In genomic region chr6:50340226-50340906, GRCm38 (mm10) we compare ENCODE assay signal across 20 mouse cellular contexts.
DNase-seq lines count a peak whose midpoint lies in the region; ATAC-seq and TF ChIP-seq lines count a peak whose summit lies in the region.
"Had no signal": no experiment of that assay in that cellular context is flagged by ENCODE, and none has a peak within 500 bp of the region (broad histone marks: within the 10 kb centered on the region; RNA-seq: fewer than 3 reads in every experiment).

No protein-coding gene starts in this region.

- H3K4me3 ChIP-seq in bone marrow macrophage, adult 2 months (ENCODE audit: insufficient read depth, low read length): no peak overlapping the region
- H3K4me3 ChIP-seq: gastrocnemius, adult 2 months; hindbrain, embryonic 12.5 days; hindbrain, embryonic 15.5 days had no signal

- H3K27ac ChIP-seq in bone marrow macrophage, adult 2 months (ENCODE audit: insufficient read depth, low read depth, low read length): peak overlapping the region; percentile 4; the same call in 1 of the 2 replicates
- H3K27ac ChIP-seq: gastrocnemius, adult 2 months; hindbrain, embryonic 12.5 days; hindbrain, embryonic 15.5 days had no signal

- TF ChIP-seq CTCF in bone marrow macrophage, adult 2 months (IDR thresholded peaks at IDR 0.05; ENCODE audit: low read depth, low read length): no peak

- TF ChIP-seq POLR2A in bone marrow macrophage, adult 2 months (IDR thresholded peaks at IDR 0.05; ENCODE audit: borderline replicate concordance, low read depth, low read length): no peak

- ATAC-seq in megakaryocyte progenitor cell, adult 5-6 weeks (replicated peaks; ENCODE audit: poor library complexity): peak; percentile 58
- ATAC-seq: forebrain, embryonic 14.5 days; forebrain, postnatal 0 days; intestine, postnatal 0 days had no signal

- H3K4me1 ChIP-seq in bone marrow macrophage, adult 2 months (ENCODE audit: control insufficient read depth, insufficient read depth, low read length): peaks cover 19% of the 10 kb centered on the region
- H3K4me1 ChIP-seq: hindbrain, embryonic 12.5 days; hindbrain, embryonic 15.5 days had no signal

- peak; percentile 79 for DNase-seq in gonadal fat pad, adult 2 months (ENCODE audit: low read depth)
- no peak for DNase-seq in right cerebral cortex, postnatal 14 days
- DNase-seq in gastrocnemius, adult 8-10 months (ENCODE audit: low spot score in 2 of 2): no peak
- DNase-seq in cerebellum, adult 18-20 months: no peak
- DNase-seq: adrenal gland, adult 2 months; adrenal gland, postnatal 14 days; B cell, adult 2 months; cerebellum, adult 11-12 months; cerebellum, adult 9-10 months; cerebellum, postnatal 14 days; forebrain, postnatal 0 days; gastrocnemius, adult 2 months; gastrocnemius, postnatal 25 days; heart, adult 11 months had no signal
